Mouse (Mus musculus) hematopoietic stem cell, adult 5-6 weeks (primary cell): ENCODE measurements around the gene Ccdc189. TPM values are rescaled to one million over a fixed set of nuclear protein-coding genes. Genes with fewer than 3 reads are reported as not detected.

Source experiments
- ATAC-seq, 2 experiments: fragments of 125-278 bp in 1 of 2; replicated peaks in 1 of 2; 2 replicates each; pipeline ENCODE4 v1.8.0; 2016 to 2017; ENCODE audit warnings: inconsistent platforms in 2 of 2, mild to moderate bottlenecking in 2 of 2, moderate number of reproducible peaks in 2 of 2, low read depth in 1 of 2, moderate TSS enrichment in 1 of 2; ENCODE audit not compliant: low FRiP score in 2 of 2, poor library complexity in 2 of 2, severe bottlenecking in 2 of 2, insufficient read depth in 1 of 2, low TSS enrichment in 1 of 2
- total RNA-seq: library from RNA; stranded (forward); fragments of 172-1452, 232-1000 nt; gene quantifications from 2 replicates; pipeline ENCODE4 v1.2.3, GENCODE M21; 2017

Gene Ccdc189
- total RNA-seq, 1 experiment from 2014 or later, result 3.6 TPM

DNA sequence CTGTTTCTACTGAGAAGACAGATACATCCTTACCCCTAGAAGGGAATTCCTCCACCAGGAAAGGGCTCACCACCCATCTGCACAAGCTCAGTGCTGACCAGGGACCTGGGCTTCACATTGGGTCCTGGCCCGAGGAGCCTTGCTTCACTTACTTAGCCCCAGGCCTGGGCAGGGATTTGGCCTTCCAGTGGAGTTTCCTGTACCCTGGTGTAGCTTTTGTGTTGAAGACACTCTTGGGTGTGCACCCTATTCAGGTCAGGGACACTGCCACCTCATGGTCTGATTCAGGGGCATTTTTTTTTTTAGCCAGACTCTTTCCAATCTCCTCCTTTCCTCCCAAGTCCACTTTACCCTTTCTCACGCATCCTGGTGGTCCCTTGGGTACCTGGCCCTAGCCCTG, 14.5 kb upstream of the Ccdc189 start:
- ATAC-seq, result no peak

DNA sequence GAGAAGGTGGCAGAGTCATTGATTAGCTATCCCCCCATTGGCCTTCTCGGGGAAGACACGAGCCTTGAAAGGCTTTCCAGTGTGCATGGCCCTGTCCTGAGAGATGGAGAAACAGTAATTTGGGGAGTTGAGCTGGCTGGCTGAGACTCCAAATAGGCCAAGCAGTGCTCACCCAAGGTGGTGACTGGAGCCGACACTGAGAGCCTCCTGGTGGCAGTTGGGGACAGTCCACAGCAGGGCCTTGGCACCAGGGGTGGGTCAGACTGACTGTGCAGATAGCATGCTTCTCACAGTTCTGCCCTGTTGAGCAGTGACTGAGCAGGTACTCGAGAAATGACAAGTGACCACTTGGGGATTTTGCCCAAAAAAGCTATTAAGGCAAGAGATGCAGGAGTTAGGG, 13.3 kb upstream of the Ccdc189 start:
- ATAC-seq, result no peak

DNA sequence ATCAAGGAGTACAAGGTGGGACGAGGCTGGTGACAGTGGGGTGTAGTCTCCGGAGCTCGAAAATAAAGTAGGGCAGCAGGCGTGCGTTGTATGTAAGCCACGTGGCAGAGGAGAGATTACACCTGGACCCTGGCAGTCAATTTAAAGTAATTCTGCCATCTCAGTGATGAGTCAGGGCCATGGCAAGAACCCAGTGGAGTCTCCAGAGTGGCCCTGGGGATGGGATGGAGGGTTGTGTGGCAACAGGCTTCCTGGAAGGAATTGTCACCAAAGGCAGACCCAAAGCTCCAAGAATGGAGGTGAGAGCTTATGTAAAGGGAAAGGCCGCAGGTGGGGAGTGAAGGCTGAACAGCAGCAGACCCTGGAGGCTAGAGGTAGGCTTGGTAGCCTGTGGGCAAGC, 12.2 kb upstream of the Ccdc189 start:
- ATAC-seq, result no peak

DNA sequence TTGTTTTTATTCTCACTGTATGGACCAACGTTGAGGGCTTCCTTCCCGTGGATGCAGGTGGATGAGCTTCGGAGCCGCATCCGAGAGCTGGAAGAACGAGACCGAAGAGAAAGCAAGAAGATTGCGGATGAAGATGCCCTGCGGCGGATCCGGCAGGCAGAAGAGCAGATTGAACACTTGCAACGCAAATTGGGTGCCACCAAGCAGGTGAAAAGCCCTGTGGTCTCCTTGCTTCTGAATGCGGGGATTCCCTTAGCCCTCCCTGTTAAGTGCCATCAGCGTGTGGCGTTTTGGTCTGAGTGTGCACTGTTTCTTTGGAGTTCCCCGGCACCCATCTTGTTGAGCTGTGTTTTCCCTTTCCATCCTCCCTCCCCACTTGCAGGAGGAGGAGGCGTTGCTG, 8.4 kb upstream of the Ccdc189 start:
- ATAC-seq, result no peak

DNA sequence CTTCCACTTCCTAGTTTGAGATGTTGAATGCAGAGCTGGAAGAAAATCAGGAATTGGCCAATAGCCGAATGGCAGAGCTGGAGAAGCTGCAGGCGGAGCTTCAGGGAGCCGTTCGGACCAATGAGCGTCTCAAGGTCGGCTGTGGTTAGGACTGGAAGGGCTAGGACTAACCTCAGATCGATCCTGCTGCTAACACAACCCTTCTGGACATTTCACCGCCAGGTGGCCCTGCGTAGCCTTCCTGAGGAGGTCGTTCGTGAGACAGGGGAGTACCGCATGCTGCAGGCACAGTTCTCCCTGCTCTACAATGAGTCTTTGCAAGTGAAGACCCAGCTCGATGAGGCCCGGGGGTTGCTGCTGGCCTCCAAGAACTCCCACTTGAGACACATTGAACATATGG, 4.2 kb upstream of the Ccdc189 start:
- ATAC-seq, result no peak

DNA sequence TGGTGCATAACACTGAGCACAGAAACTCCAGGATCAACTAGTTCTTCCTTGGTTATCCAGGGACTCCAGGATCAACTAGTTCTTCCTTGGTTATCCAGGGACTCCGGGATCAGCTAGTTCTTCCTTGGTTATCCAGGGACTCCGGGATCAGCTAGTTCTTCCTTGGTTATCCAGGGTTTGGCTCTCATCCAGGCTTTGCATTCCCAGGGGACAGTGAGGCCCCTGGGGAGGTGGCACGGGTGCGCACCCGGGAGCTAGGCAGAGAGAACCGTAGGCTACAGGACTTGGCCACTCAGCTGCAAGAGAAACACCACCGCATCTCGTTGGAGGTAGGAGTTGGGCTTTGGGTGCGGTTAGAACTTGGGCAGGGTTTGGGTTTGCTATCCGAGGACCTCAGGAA, 2.7 kb upstream of the Ccdc189 start:
- ATAC-seq, result no peak

DNA sequence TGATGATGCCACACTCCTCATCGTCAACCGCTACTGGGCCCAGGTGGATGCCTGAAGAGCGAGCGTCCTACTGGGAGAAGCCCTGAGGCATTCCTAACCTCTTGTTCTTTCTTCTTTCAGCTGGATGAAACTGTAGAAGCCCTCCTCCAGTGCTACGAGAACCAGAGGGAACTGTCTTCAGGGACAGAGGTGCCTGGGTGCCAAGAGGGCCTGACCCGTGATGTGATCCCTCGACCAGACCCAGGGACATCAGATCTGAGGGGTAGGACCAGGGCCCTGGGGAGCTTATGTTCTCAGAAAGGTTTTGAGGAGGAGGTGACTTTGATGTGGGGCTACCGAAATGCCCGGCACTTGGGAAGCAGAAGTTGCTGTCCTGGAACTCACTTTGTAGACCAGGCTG, 1.2 kb upstream of the Ccdc189 start:
- no peak for ATAC-seq

DNA sequence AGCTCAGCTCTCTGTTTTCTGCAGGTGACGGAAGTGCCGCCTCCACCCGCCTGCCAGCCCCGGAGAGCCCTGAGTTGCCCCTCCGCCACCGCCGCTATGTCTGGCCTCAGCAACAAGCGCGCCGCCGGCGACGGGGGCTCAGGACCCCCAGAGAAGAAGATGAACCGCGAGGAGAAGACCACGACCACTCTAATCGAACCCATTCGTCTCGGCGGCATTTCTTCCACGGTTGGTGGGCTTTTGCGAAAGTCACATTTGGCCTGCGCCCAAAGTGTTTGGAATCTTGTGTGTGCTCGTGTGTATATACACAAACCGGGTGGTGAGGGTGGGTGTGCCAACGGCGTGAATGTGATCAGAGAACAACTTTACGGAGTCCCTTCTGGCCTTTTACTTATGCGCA, 506 bp upstream of the Ccdc189 start:
- ATAC-seq, result no peak

DNA sequence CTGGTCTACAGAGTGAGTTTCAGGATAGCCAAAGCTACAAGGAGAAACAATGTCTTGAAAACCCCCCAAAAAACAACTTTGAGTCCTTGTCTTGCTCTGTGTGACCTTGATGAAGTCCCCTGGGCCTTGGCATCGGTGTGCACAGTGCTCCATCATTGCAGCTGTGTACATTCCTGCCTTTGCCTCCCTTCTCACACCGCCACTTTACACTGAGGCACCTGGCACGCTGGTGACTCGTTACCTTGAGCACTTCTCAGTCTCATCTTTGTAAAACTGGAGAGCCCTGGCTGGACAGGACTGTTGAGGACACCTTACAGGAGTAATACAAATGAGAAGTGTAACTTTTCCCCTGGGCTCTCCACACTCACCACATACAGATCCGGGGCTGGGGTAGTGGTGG, 1.2 kb downstream of the Ccdc189 start:
- ATAC-seq, result no peak

DNA sequence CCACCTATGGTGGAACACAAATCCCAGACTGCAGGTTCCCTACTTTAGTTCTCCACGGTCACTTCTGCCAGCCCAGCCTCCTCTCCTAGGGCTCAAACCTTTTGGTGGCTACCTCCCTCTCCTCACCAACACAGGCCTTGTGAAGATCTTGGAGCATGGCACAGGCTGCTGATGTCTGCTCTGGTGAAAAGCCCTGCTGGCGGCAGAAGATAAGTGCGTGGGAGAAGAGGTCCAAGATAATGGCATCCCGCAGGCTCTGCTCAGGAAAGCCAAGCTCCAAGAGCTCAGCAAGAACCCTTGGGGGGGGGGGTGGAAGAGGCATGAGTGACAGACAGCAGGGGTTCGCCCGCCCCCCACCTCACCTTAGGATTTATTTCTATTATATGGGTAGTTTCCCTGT, 2.2 kb downstream of the Ccdc189 start:
- ATAC-seq, result no peak

DNA sequence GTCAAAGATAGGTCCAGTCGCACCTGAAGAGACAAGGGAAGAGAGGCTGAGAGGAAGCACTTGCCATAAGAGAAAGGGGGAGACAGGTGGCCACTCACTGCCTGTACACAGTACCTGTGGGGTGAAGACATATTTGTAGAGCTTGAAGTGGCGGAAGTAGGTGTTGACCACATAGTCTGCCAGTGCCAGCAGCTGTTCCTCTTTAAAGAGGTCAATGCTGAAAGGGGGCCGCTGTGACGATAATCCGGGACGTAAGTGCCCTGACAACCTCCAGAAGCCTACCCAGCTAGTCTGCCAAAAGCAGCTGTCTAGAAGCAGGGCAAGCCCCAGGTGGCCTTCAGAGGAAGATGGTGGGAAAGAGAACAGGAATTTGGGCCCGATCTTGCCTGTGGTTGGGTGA, 3.4 kb downstream of the Ccdc189 start:
- peak; percentile 5 to 19; a peak in 1 of 4 replicates for ATAC-seq

DNA sequence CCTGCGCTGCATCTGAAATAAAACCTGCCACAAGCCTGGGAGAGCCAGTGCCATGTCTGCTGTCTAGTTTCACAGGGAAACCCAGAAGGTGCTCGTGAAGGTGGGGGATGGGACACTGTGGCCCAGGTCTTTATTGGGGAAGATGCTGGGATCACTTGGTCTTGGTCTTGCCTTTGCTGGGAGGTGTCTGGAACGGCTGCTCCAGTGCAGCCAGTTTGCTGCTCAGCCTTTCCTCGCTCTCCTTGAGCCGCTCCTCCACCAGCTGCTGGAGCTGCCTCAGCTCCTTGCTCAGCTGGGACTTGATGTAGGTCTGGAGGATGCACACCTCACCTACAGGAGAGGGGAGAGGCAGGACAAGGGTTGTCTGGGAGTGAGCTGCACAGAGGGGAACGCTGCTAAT, 5.1 kb downstream of the Ccdc189 start:
- ATAC-seq, result no peak

DNA sequence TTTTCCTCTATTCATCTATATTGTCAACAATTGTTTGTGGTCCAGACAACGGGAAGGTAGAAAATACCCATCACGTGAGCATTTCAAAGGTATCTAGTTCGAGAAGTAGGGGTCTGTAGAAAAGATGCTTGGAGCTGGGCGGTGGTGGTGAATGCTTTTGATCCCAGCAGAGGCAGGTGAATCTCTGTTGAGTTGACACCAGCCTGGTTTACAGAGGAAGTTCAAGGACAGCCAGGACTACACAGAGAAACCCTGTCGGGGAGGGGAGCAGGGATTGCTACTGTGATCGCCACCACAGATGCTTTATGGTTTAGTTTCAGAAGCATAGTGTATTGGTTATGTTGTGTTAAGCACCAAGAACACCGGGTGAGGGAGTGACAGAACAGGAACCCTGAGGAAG, 14.3 kb downstream of the Ccdc189 start:
- ATAC-seq, result no peak

DNA sequence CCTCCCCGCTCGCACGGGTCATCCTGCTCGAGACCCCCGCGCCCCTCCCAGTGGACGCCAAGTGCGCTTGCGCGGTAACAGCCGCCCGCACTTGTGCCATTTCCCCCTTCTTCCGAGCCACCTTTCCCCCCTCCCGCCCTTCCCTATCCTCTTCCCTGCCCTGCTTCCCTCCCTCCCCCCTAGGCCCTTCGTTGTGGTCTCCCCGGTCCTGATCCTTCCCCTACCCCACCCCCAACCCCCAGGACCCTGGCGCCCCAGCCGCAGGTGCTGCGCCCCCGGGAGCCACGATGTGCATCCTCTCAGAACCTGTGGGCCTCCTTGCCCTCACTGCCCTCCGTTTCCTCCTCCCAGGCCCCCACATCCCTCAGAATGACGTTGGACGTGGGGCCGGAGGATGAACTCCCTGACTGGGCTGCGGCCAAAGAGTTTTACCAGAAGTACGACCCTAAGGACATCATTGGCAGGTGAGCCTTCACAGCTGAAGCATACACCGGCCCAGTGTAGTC, 14.8 kb downstream of the Ccdc189 start:
- no peak for ATAC-seq

DNA sequence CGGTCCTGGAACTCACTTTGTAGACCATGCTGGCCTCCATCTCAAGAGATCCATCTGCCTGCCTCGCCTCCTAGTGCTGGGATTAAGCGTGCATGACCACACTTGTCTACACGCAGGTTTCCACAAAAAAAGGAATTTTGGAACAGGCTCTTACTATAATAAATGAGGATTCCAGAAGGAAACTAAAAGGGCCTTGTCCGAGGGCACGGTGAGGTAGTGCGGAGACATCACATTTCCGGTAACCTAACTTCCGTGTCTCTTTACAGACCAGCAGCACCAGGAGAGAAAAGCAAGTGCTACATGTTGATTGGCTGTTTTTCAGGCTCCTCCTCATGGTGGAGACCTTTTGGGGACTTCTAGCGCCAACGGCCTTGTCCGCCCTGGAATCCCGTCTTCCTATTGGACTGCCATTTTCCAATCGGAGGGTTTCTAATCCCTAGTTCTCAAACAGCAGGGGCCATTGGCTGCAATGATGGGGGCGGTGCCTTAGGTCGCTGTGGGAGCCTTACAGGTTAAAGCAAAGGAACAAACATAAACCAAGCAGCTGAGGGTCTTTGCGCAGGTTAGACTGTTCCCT, 15.4 kb downstream of the Ccdc189 start, which contains the start of gene Phkg2:
Gene Phkg2 (plus strand): TSS at position 446 of the 577 bp plus-strand sequence.
- peak; percentile 97 to 100 for ATAC-seq

DNA sequence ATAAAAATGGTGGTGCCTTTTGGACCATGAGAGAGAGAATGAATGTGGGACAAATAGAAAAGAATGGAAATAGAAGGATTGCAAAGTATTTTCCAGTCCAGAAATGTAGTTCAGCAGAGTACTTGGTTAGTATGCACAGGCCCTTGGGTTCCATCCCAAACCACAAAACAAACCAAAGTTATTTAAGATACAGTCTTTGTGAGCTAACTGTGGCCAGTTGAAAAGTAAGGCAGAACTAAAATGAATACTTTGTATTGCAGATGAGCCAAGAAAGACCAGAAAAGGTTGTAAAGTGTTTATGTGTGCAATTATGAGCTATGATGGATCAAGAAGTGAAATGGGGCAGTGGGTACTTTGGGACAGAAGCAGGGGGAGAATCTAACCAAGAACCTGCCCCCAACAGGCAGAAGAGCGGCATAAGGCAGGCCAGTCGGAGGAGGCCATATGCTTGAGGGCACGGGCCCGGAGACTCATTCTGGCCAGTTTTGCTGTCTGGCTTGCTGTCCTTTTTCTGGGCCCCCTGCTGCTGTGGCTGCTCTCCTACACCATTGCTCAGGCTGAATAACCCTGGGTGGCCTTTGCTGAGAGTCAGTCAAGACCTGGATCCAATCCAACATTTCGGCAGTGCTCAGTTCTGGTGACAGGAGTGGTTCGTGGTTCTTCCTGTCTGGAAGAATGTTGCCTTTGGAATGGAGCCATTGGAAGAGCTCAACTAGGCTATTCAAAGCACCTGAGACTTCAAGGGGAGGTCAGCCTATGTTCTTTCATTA, 23.8 kb downstream of the Ccdc189 start:
- no peak for ATAC-seq

DNA sequence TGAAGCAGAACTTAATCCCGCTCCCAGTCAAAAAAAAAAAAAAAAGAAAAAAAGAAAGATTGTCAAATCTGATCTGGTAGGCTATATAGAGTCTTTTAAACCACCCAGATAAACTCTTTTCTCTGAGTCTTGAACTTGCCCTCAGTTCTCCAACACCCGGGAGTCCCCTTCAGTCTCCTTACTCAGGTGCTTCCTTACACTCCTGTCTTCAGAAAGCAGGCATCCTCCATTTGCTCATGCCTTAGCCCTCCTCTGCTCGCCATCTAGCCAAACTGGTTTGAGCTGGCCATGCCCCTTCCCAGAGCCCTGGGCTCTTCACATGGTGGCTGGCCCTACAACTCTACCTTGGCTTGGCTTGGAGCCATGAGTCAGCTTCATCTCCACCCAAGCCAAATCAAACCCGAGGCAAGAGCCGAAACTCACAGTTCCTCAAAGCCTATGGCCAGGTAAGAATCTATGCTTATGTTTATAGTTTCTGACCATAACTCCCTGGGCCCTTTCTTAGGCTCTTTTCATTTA, 27.0 kb downstream of the Ccdc189 start, which contains the start of gene Tmem265:
Gene Tmem265 (plus strand): TSS at position 51 of the 519 bp plus-strand sequence.
- ATAC-seq, result no peak

DNA sequence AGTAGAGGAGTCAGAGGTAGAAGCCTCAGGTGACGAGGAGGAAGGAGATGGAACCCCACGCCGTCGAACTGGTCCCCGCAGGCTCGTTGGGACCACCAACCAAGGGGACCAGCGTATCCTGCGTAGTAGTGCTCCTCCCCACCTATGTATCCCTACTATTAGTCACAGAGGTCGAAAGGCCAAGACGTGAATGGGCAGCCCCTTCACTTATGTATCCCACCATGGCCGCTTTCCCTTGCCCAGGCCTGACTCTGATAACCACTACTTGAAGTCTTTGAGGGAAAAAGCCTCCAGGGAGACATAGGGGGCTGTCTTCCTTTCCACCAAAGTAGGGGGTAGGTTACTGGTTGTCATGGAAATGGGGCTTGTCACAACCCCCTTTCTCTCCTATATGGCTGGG, 27.8 kb downstream of the Ccdc189 start:
- no peak for ATAC-seq

DNA sequence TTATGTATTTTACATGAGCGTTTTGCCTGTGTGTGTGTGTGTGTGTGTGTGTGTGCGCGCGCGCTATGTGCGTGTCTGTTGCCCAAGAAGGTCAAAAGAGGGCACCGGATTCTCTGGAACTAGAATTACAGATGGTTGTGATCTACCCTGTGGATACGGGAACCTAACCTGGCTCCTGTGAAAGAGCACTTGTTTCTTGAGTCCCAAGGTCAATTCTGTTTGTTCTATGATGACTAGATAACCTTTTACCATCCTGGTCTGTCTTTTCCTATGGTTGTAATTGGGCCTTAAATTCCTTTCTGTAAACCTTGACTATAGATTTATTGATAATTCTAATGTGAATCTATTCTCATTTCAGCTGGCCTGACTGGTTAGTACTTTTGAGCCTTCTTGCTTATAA, 36.8 kb downstream of the Ccdc189 start:
- no peak for ATAC-seq
